Mouse (Mus musculus) midbrain, embryonic 15.5 days (tissue): ENCODE data around the gene Rbfox3. TPM values are rescaled to one million over a fixed set of nuclear protein-coding genes. Genes with fewer than 3 reads are reported as not detected.
A peak's percentile ranks its signal among the peaks of the same experiment; 100 is the strongest.

ENCODE experiments used
- ATAC-seq: fragments of 200-750 bp; cut with Nextera tagmentation; replicated peaks from 2 replicates; pipeline ENCODE4 v1.8.0; 2017; ENCODE audit warnings: moderate TSS enrichment
- H3K27ac ChIP-seq: fragments of 300-500 bp; sonication (generic); 2 replicates; pipeline ENCODE4 v1.5.1; 2015; ENCODE audit warnings: mild to moderate bottlenecking, inconsistent platforms
- H3K27me3 ChIP-seq: fragments of 300-500 bp; sonication (generic); replicated peaks from 2 replicates; pipeline ENCODE4 v1.6.1; 2015; ENCODE audit warnings: inconsistent platforms
- H3K36me3 ChIP-seq: fragments of 300-500 bp; sonication (generic); replicated peaks from 2 replicates; pipeline ENCODE4 v1.6.1; 2015; ENCODE audit warnings: inconsistent platforms
- H3K4me1 ChIP-seq: fragments of 300-500 bp; sonication (generic); 2 replicates; pipeline ENCODE4 v1.6.1; 2015; ENCODE audit warnings: inconsistent platforms
- H3K4me2 ChIP-seq: fragments of 300-500 bp; sonication (generic); 2 replicates; pipeline ENCODE4 v1.6.1; 2015; ENCODE audit warnings: inconsistent platforms, mild to moderate bottlenecking, moderate library complexity
- H3K4me3 ChIP-seq: fragments of 300-500 bp; sonication (generic); 2 replicates; pipeline ENCODE4 v1.5.1; 2015; ENCODE audit warnings: mild to moderate bottlenecking, inconsistent platforms
- H3K9ac ChIP-seq: fragments of 300-500 bp; sonication (generic); 2 replicates; pipeline ENCODE4 v1.6.1; 2015; ENCODE audit warnings: mild to moderate bottlenecking, inconsistent platforms
- H3K9me3 ChIP-seq: fragments of 300-500 bp; sonication (generic); 2 replicates; pipeline ENCODE4 v1.6.1; 2016; ENCODE audit warnings: inconsistent platforms
- WGBS: fragments of 180-500 bp; shearing (Covaris S2); methylation state at CpG from one replicate; pipeline ENCODE4 v1.1.7; 2015; ENCODE audit warnings: mixed read lengths; 5-methylcytosine and 5-hydroxymethylcytosine counted together
- polyA plus RNA-seq: library from polyadenylated mRNA; unstranded; fragments of >200 nt; fragmentation: Nextera tagmentation; extraction: Ambion mirVana; gene quantifications from 2 replicates; pipeline ENCODE4 v1.2.1, GENCODE M21; 2015

Rbfox3 gene
- polyA plus RNA-seq, 1 experiment from 2014 or later, result 54.2 TPM

GRCm38 (mm10) chr11:118614126-118614525, 297.3 kb downstream of the Rbfox3 start:
- H3K27me3 ChIP-seq, result no peaks in the 10 kb centered on the region
- H3K4me3 ChIP-seq, result no peak overlapping the region
- WGBS, result 78% methylated on average over 4 of the region's 4 CpGs
- H3K9me3 ChIP-seq, result no peaks in the 10 kb centered on the region
- no peak overlapping the region for H3K4me2 ChIP-seq
- H3K36me3 ChIP-seq, result no peaks in the 10 kb centered on the region
- H3K4me1 ChIP-seq, result peaks cover 16% of the 10 kb centered on the region
- H3K9ac ChIP-seq, result no peak overlapping the region
- no peak for ATAC-seq
- H3K27ac ChIP-seq, result no peak overlapping the region

GRCm38 (mm10) chr11:118610128-118610527, 301.3 kb downstream of the Rbfox3 start:
- Histone ChIP-seq H3K4me1 (peaks cover 17% of the 10 kb centered on the region), H3K36me3 (no peaks in the 10 kb centered on the region), H3K27me3 (no peaks in the 10 kb centered on the region), H3K4me3 (no peak overlapping the region), H3K27ac (peak overlapping the region; percentile 27; the same call in 1 of the 2 replicates), H3K4me2 (peak overlapping the region; percentile 37), H3K9ac (no peak overlapping the region; the same call in 1 of the 2 replicates), H3K9me3 (no peaks in the 10 kb centered on the region)
- ATAC-seq, result no peak
- 3% methylated on average over 12 of the region's 14 CpGs for WGBS

GRCm38 (mm10) chr11:118609236-118610000, 302.0 kb downstream of the Rbfox3 start:
- no peaks in the 10 kb centered on the region for H3K9me3 ChIP-seq
- no peaks in the 10 kb centered on the region for H3K27me3 ChIP-seq
- H3K4me2 ChIP-seq, result peak overlapping the region; percentile 37
- WGBS, result 14% methylated on average over 17 of the region's 17 CpGs
- no peak overlapping the region for H3K4me3 ChIP-seq
- H3K36me3 ChIP-seq, result no peaks in the 10 kb centered on the region
- no peak overlapping the region for H3K27ac ChIP-seq
- H3K4me1 ChIP-seq, result peaks cover 17% of the 10 kb centered on the region
- H3K9ac ChIP-seq, result no peak overlapping the region
- no peak; the same call in 1 of the 2 replicates for ATAC-seq

- 56% methylated on average over 8 of the region's 8 CpGs for WGBS
- no peak for ATAC-seq
These were observed 303.5 kb downstream of the Rbfox3 start for GRCm38 (mm10) chr11:118607927-118608326.

GRCm38 (mm10) chr11:118605570-118605969, 305.8 kb downstream of the Rbfox3 start:
- no peak overlapping the region for H3K4me2 ChIP-seq
- no peak for ATAC-seq
- 82% methylated on average over 2 of the region's 2 CpGs for WGBS
- no peak overlapping the region for H3K27ac ChIP-seq
- no peaks in the 10 kb centered on the region for H3K27me3 ChIP-seq
- no peak overlapping the region for H3K9ac ChIP-seq
- no peaks in the 10 kb centered on the region for H3K9me3 ChIP-seq
- H3K4me3 ChIP-seq, result no peak overlapping the region
- H3K36me3 ChIP-seq, result no peaks in the 10 kb centered on the region
- peaks cover 31% of the 10 kb centered on the region for H3K4me1 ChIP-seq

More at GRCm38 (mm10) chr11:118607927-118608326, 303.5 kb downstream of the Rbfox3 start:
- Histone ChIP-seq H3K4me1 (peaks cover 21% of the 10 kb centered on the region), H3K9me3 (no peaks in the 10 kb centered on the region), H3K4me3 (no peak overlapping the region), H3K36me3 (no peaks in the 10 kb centered on the region), H3K4me2 (no peak overlapping the region), H3K27me3 (no peaks in the 10 kb centered on the region), H3K27ac (no peak overlapping the region), H3K9ac (no peak overlapping the region)

GRCm38 (mm10) chr11:118604206-118604605, 307.2 kb downstream of the Rbfox3 start:
- H3K27me3 ChIP-seq, result no peaks in the 10 kb centered on the region
- no peak overlapping the region for H3K4me3 ChIP-seq
- WGBS, result 52% methylated on average over 6 of the region's 6 CpGs
- H3K27ac ChIP-seq, result no peak overlapping the region
- no peak overlapping the region for H3K4me2 ChIP-seq
- peaks cover 27% of the 10 kb centered on the region for H3K4me1 ChIP-seq
- H3K36me3 ChIP-seq, result no peaks in the 10 kb centered on the region
- H3K9me3 ChIP-seq, result no peaks in the 10 kb centered on the region
- H3K9ac ChIP-seq, result no peak overlapping the region
- ATAC-seq, result no peak

GRCm38 (mm10) chr11:118603126-118603525, 308.3 kb downstream of the Rbfox3 start:
- Histone ChIP-seq H3K4me2 (no peak overlapping the region), H3K36me3 (no peaks in the 10 kb centered on the region), H3K4me3 (no peak overlapping the region), H3K9me3 (no peaks in the 10 kb centered on the region), H3K27ac (no peak overlapping the region), H3K9ac (no peak overlapping the region), H3K4me1 (peaks cover 26% of the 10 kb centered on the region), H3K27me3 (no peaks in the 10 kb centered on the region)
- 10% methylated on average over 10 of the region's 10 CpGs for WGBS
- no peak; the same call in 1 of the 2 replicates for ATAC-seq

GRCm38 (mm10) chr11:118601484-118601883, 309.9 kb downstream of the Rbfox3 start:
- Histone ChIP-seq H3K4me1 (peaks cover 26% of the 10 kb centered on the region), H3K27ac (no peak overlapping the region), H3K4me2 (no peak overlapping the region), H3K4me3 (no peak overlapping the region), H3K9me3 (no peaks in the 10 kb centered on the region), H3K27me3 (no peaks in the 10 kb centered on the region), H3K9ac (no peak overlapping the region), H3K36me3 (no peaks in the 10 kb centered on the region)
- no peak for ATAC-seq
- WGBS, result 54% methylated on average over 9 of the region's 9 CpGs

GRCm38 (mm10) chr11:118600168-118600567, 311.2 kb downstream of the Rbfox3 start:
- H3K36me3 ChIP-seq, result no peaks in the 10 kb centered on the region
- H3K9ac ChIP-seq, result no peak overlapping the region
- no peak overlapping the region for H3K4me3 ChIP-seq
- WGBS, result 2% methylated on average over 9 of the region's 9 CpGs
- ATAC-seq, result peak; percentile 25; the same call in 1 of the 2 replicates
- peak overlapping the region; percentile 40; the same call in 1 of the 2 replicates for H3K27ac ChIP-seq
- H3K27me3 ChIP-seq, result no peaks in the 10 kb centered on the region
- H3K9me3 ChIP-seq, result no peaks in the 10 kb centered on the region
- peak overlapping the region; percentile 24 for H3K4me2 ChIP-seq
- peaks cover 26% of the 10 kb centered on the region for H3K4me1 ChIP-seq

- Histone ChIP-seq H3K27ac (no peak overlapping the region), H3K9me3 (no peaks in the 10 kb centered on the region), H3K4me2 (no peak overlapping the region), H3K27me3 (no peaks in the 10 kb centered on the region), H3K36me3 (no peaks in the 10 kb centered on the region), H3K4me1 (peaks cover 26% of the 10 kb centered on the region), H3K9ac (no peak overlapping the region), H3K4me3 (no peak overlapping the region)
- 68% methylated on average over 5 of the region's 5 CpGs for WGBS
- no peak for ATAC-seq
These were observed 312.7 kb downstream of the Rbfox3 start for GRCm38 (mm10) chr11:118598726-118599125.

- no peak overlapping the region for H3K4me3 ChIP-seq
- no peaks in the 10 kb centered on the region for H3K36me3 ChIP-seq
- 9% methylated on average over 15 of the region's 15 CpGs for WGBS
These were observed 326.6 kb downstream of the Rbfox3 start for GRCm38 (mm10) chr11:118584826-118585225.

GRCm38 (mm10) chr11:118583989-118584388, 327.4 kb downstream of the Rbfox3 start:
- Histone ChIP-seq H3K4me2 (no peak overlapping the region), H3K4me1 (peaks cover 3% of the 10 kb centered on the region; the same call in 1 of the 2 replicates), H3K36me3 (no peaks in the 10 kb centered on the region), H3K9me3 (no peaks in the 10 kb centered on the region), H3K9ac (no peak overlapping the region), H3K4me3 (no peak overlapping the region), H3K27ac (no peak overlapping the region), H3K27me3 (no peaks in the 10 kb centered on the region)
- no peak for ATAC-seq
- WGBS, result 100% methylated on average over 1 of the region's 1 CpGs

More at GRCm38 (mm10) chr11:118584826-118585225, 326.6 kb downstream of the Rbfox3 start:
- no peaks in the 10 kb centered on the region for H3K27me3 ChIP-seq
- peaks cover 3% of the 10 kb centered on the region; the same call in 1 of the 2 replicates for H3K4me1 ChIP-seq
- H3K27ac ChIP-seq, result no peak overlapping the region
- H3K9ac ChIP-seq, result no peak overlapping the region
- H3K9me3 ChIP-seq, result no peaks in the 10 kb centered on the region
- no peak for ATAC-seq
- H3K4me2 ChIP-seq, result no peak overlapping the region

- H3K9me3 ChIP-seq, result no peaks in the 10 kb centered on the region
- H3K4me1 ChIP-seq, result peaks cover 3% of the 10 kb centered on the region; the same call in 1 of the 2 replicates
- H3K9ac ChIP-seq, result no peak overlapping the region
- no peak for ATAC-seq
- no peak overlapping the region for H3K27ac ChIP-seq
- no peak overlapping the region for H3K4me3 ChIP-seq
- H3K36me3 ChIP-seq, result no peaks in the 10 kb centered on the region
- 85% methylated on average over 8 of the region's 8 CpGs for WGBS
- H3K4me2 ChIP-seq, result no peak overlapping the region
- H3K27me3 ChIP-seq, result no peaks in the 10 kb centered on the region
These were observed 327.8 kb downstream of the Rbfox3 start for GRCm38 (mm10) chr11:118583573-118583972.
